Mouse (Mus musculus): ENCODE results near the gene Hist1h3i.

Hist1h3i gene

DNA sequence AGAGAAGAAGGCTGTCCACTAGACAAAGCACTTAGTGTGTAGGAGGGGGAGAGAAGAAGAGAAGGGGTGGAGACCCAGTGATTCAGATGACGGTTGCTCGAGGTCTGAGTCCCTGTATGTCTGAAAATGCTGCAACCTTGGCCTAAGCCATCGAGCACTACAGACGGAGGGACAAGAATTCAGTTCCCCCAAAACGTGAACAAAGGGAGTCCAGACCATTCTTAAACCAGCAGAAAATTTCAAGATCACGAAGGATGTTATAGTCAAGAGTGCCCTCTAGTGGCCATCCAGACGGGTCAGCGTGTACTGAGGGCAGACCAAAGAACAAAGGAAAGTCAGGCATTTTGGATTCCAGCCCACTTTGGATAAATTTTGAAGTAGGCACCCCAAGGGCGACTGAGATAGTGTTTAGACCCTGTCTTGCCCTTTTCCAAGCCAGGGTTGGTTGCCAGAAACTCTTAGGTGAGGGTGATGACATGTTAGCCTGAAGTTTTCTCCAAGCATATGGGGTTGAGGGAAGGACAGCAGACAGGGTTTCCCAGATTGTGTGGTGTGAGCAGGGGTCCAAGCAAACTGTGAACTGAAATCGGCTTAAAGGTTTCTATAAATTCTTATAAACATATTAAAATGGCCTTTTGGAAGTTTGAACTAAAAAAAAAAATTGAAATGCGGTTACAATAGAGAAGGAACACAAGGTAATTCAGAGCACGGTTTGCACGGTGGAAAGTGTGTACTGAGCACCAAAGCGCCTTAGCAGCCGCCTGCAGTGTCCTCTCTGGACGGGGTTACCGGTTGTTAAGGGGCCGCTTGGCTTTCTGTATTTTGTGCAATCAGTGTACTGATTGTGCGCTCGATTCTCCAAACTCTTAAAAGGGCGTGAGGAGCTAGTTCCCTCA is 48.9 kb downstream of the Hist1h3i start:
- DNase-seq, result peak; percentile 70

DNA sequence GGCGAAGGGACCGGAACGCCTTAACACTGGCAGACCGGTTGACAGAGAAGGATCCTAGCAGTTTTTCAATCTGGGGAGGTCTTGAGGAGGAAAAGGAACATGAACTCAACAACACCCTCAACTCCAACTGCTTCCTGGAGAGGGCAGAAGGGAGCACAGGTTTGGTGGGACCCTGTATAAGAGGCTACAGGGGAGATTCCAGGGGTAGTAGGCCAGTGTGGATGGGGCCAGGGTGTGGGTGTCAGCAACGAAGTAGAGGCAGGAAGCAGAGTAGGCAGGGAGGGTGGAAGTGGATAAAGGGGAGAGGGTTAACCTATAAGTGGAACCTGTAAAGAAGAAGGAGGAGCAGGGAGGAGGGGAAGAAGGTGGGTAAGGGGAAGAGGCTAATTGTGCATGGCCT is 49.7 kb downstream of the Hist1h3i start:
- no peak for DNase-seq

Data from layer of hippocampus, adult 9-11 months (tissue).